Mouse (Mus musculus) cerebellum, adult 8-10 months (tissue): ENCODE data around the gene Egr2.

ENCODE experiments used
- DNase-seq: peaks from one replicate; pipeline ENCODE4 v3.0.0; 2022

The Egr2 gene

DNA sequence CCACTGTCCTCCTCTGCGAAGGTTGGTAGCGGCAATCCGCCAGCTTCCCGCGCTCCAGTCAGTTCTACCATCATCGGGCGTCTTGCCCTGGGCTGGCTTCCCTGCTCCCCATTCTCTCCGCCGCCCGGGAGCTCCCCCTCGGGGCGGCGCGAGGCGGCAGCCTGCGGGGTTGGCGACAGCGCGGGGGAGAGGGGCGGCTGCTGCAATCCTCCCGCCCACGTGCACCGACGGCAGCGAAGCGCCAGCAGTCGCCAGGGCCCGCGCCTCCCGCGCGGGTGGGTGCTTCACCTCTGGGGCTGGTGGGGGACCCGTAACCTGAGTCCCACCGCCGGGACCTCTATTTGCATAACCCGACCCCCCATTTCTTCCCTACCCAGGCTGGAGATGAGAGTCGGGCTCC is at the start of gene Egr2:
Gene Egr2 (plus strand): TSS at position 220 of the 400 bp plus-strand sequence.
- no peak for DNase-seq

DNA sequence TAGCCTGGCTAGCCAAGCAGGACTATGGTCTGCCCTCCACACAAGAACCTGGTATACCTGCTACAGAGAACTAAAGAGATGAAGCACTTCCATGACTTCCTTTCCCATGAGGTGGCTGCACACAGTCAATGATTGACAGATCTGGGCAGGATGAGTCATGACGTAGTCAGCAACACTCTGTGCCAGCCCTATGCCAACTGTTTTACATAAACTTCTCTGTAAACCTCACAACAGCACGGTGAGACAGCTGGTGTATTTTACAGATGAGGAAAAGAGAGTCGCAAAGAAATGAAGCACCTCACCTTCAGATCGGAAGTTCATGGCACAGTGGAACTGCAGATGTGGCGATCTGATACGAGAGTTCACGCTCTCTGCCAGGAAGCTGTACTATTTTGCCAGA is 47.8 kb upstream of the Egr2 start:
- no peak for DNase-seq

DNA sequence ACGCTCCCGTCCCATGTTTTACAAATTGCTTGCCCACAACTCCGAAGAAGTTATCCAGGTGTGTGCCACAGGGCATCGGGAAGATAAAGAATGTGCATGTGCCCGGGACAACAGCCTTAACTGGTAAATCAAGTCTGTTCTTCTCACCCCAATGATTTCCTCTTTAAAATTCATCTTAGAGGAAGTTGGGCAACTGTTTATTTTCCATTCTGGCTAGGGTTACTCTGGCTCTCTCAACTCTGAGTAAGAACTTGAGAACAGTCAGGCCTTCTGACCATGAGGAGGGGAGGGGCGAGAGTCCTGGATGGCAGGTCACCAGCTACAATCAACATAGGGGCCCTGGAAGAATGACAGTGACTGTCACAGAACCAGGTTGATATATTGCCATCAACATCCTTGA is 45.4 kb upstream of the Egr2 start:
- DNase-seq: no peak

DNA sequence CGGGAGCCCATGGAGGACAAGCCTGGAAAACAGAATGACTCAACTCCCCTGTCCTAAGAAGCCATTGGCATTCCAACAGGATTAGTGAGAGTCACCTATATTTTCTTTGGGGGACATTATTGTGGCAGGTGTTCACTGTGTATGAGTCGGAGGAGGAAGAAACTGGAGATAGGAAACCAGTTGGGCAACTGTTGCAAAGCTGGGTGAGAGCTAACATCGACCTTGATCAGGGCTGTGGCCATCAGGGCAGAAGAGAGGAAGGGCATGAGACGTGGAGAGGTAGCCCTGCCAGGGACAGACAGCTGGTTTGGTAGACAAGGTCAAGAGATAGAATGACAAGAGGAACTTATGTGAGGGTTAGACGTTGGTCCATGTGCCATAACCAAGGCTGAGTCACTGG is 44.6 kb upstream of the Egr2 start:
- DNase-seq: no peak

DNA sequence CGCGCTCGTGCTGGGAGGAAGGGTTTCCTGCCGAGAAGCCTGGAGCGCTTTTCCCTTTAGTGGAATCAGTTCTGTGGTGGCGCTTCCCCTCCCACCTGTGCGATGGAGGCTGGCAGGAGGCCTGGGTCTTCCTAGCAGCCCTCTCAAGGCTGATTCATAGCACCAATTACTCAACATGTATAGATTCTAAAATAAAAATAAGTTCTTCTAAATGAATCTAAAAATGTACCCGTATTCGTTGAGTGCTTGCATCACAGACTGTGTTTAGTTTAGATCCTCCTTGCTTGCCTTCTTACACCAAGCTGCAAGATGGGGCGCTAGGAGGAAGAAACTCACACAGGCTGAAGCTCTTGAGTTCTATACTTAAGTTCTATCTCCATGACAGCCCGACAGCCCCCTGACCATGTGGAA is 43.1 kb upstream of the Egr2 start:
- no peak for DNase-seq

DNA sequence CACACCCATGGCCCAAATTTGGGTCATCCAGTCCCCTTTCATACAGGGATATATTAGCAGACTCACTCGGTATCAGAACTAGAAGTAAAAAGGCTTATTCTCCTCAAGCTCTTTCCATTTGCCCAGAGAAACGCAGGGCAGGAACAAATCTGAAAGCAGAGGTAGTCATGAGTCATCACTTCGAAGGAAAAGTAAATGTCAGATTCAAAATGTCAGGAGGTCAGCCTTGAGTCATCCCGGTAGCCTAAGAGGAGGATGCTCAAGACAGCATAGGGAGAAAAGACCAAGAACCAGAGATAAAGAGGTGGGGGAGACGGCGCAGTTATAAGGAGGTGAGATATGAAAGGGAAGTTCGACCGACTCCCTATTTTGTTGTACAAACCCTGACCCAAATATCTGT is 41.7 kb upstream of the Egr2 start:
- DNase-seq: no peak

DNA sequence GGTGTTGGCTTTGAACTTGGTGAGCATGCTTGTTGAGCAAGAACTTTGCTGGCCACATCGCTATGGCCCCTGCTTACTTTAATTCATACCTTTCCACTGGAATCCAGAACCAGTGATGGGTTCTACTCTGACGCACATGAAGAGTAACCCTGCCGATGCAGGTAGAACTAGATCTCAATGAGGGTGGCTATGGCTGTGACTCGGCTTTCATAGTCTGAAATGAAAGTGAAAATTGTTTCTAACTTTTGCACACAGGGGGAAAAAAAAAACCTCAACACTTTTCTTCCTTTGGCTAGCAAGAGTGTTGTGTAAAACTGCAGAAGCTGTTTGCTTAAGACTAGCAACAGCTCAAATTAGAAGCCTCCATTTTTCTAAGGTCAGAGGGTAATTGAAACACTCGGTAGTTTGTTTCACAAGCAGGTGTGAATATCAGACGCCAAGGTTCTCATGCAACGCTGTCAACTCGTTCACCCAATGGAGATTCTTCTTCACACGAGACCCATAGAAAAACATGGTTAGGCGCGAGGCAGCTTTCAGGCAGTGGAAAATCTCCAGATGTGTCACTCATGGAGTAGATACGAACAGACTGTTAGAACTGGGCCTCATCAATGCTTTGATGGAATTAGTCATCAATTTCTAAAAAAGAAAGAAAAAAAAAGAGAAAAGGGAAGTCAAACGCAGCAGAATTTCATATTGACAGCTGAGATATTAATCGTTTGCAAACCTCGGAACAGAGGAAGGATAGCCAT is 38.0 kb upstream of the Egr2 start:
- no peak for DNase-seq

DNA sequence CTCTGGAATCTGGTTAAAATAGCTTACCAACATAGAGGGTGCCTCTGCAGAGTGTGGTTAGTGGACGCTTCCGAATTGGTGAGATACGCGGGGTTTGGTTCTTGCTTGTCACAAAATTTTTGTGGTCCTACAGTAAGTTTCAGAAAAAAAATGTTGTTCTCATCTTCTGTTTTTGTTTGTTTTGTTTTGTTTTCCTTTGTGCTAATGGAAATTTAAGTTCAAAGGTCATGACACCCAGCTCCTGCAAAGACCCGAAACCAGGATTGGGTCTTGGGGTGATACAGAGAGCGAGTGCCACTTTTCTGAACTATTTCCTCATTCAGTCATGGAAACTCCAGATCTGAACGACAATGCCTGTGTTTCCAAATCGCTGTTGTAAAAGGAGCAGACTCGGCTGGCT is 37.3 kb upstream of the Egr2 start:
- DNase-seq: no peak

DNA sequence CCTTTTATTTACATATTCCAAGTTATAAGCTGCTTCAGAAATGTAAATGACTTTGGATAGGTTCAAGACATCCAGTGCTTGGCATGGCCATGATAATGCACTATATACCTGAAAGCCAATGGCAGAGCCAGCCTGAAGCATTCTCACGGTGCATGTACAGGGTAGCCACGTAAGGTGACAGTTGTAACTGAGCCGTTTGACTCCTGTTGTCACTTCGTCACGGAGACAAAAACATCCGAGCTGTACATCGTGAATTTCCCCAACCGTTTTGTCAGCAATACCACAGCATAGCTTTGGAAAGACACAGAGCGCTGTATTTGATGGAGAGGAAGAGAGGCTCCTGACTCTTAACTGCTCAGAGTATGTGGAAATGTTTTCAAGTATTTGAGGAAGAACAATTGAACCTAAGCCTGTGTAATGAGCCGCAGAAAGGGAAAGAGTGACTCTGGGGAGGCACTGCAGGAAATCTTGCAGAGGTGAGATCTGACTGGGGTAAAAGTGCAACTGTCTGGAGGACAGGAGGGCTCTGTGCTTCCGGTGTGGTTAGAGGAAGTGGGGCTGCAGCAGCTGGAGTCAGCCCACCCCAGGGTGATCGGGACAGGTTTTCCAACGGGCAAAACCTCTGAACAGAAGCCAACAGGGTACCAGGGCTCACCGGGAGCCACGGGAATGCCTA is 31.8 kb upstream of the Egr2 start:
- no peak for DNase-seq

DNA sequence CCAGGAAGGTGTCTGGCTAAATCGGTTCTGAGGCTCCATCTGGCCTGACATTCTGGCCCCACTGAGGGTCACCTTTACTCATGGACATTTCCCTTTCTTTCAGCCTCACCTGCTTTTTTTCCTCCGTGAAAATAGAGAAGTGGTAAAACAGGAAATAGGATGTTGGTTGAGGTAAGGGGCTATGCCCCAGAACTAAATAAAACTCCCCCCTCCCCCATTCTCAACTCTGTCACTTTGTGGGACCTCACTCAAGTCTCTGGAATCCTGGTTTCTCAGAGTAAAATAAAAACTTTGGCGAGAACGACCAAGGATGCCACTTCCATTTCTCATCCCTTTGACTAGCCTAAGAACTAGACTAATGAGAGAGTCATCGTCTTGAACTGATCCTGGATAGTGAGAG is 31.2 kb upstream of the Egr2 start:
- DNase-seq: no peak

DNA sequence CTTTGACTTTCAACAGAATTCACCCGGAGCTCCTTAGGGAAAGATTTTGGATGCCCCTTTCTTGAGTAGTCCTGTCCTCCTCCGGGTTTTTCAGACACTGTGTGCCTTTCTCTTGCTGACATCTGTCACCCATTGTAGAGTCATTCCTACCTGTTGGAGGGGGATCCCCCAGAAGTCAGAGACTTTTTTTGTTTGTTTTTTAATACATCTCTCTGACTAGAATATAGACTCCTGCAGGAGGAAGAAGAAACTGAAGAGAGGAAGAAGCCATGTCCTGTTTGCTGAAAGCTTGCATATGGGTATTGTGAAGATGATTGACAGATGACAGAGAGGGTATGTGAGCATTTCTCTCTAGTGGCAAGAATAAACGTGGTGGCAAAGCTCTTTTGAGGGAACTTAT is 30.0 kb upstream of the Egr2 start:
- no peak for DNase-seq

DNA sequence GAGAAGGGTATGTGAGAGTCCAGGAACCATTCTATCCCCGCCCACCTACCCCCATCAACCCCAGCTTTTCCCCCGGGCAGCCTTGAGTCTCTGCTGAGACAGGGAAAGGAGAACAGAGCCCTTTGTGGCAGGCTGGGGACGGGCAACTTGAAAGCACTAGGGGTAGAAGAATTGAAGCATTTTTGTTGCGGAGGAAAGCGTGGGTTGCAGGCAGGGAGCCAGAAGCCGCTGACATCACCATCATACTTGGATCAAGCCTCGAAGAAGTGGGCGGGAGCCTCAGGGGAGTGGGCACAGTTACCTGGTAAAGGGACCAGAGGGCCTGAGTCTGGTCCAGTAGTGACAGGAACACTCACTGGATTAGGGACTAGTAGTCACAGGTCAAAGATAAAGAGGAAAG is 23.1 kb upstream of the Egr2 start:
- no peak for DNase-seq

DNA sequence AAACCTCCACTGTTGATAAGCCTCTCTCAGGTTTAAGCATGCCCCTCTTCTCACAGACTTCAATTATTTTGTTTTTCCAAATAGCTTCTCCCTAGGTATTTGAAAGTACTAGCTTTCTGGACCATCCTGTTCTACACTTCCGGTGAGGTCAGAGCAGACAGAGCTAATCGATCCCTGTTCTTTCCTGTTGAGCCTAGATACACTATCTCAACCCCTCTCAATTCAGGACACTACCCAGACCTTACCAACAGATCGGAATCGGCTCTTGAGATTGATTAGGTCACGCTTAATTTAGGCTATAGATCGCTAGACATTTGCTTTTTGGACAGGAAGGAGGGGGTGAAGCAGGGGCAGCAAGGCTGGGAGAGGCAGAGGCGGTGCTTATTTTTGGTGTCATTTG is 22.4 kb upstream of the Egr2 start:
- DNase-seq: no peak

DNA sequence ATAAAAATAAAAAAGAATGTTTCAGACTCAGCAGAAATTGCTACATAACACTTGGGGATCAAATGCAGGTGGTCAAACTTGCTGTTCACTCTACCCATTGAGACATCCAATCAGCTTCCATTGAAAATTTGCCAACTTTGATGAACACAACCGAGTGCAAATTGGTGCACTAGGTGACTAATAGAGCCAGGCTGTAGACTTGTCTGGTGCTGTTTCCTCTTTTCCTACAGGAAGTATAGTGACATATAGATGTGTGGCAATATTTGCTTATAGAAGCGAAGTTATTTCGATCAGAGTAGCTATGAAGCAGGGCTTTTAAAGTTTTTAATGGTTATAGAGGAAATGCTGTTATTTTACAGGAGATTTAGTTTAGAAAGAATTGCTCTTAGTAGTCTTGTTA is 16.5 kb upstream of the Egr2 start:
- DNase-seq: no peak

DNA sequence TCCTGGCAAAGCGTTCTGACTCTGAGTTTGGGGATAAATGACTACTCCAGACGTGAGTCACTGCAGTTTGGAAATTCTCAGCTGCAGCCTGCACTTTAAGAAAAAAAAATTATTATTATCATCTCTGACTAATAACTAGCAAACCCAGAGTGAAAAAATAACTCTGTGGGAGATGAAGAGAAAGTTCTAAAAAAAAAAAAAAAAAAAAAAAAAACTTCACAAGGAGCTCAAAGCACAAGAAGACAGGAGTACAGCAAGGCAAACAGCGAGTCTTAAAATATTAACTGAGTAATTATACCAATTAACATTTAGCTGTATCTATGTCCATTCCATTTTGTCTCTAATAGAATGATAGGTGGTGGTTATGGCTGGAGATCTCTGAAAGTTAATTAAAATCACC is 11.1 kb upstream of the Egr2 start:
- DNase-seq: no peak

DNA sequence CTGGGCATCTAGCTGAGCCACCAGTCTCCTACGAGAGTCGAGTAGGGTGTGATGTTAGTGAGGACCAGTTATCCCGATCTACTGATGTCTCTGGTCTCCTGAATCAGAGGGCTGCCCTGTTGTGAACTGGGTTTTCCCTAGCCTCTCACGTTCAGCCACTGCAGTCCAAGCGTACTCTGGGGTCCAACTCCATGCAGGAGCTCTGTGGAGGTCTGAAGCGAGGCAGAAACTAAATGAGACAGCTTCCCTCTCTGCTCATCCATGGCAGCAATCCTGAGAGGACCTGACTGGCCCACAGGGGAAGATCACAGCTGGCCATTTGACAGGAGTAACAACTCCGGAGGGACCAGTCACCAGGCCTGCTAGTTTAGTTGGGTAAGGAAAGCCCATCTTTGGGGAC is 10.6 kb upstream of the Egr2 start:
- no peak for DNase-seq

DNA sequence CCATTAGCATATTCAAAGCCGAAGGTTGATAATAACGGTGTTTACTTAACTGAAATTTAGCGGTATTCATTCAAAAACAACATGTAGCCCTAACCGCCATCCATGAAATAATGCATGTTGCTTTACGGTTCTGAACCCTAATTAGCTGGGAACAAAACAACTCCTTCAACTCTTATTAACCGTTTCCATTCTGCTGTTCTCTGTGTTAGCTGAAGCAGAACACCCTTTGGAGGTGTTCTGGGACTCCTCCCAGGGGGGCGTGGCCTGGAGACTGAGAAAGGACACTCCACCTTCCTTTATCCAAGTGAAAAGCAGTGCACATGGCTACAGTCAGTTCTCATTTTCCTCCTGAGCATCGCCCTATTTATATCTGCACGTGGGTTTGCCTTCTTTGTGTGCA is 8.8 kb upstream of the Egr2 start:
- DNase-seq: no peak

DNA sequence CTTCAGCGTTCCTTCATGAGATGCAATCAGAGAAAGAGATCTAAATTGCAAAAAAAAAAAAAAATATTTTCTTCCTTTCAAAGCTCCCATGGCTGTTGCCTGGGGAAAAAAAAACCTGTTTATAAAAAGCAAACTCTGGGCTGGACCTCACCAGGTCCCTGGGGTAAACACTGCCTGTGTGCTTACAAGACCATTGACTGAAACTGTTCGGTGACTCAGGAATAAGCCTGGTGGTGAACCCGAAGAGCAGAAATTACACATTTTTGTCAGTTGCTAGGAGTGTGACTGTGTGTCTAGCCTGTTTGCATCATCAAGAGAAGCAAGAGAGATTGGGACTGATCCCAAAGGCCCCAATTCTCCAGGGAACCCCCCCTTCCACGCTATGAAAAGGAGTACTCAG is 5.5 kb upstream of the Egr2 start:
- no peak for DNase-seq

DNA sequence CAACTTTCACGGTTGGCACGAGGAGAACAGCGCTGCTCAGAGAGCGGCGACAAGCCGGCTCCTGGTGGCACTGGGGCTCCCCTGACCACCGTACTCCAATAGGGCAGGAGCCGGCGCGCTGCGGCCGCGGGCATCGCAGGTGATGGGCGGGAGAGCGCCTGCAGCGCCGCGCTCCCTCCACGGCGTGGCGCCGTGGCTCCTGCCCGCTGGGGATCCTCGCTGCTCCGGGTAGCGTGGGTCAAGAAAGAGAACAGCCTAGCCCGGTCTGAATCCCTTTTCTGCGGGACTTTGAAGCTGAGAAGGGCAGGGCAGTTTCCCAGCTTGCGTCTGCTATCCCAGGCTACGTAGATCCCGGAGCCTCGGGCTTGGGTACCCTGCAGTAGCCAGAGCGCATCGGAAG is 697 bp downstream of the Egr2 start:
- peak; percentile 52 for DNase-seq

DNA sequence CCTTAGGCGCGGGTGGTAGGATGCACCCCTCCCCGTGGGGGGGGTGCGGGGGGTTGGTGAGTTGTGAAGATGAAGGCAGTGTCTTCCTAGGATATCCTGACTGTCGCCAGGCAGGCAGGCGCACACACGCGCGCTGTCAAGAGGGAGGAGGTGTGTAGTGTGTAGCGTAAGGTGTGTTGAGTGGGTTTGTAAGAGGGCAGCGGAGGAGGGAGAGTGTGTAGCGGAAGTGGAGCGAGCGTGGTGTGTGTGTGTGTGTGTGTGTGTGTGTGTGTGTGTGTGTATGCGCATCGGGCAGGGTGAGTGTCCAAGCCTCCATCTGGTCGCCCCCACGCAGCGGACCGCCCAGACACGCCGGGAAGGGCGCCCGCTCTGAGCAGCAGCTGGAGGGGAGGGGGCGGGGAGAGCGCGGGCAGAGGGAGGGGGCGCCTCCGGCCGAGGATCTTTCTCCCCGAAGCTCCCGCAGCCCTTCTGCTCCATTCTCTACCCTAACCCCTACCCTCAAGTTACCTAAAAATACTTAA is 1.4 kb downstream of the Egr2 start:
- DNase-seq: no peak

DNA sequence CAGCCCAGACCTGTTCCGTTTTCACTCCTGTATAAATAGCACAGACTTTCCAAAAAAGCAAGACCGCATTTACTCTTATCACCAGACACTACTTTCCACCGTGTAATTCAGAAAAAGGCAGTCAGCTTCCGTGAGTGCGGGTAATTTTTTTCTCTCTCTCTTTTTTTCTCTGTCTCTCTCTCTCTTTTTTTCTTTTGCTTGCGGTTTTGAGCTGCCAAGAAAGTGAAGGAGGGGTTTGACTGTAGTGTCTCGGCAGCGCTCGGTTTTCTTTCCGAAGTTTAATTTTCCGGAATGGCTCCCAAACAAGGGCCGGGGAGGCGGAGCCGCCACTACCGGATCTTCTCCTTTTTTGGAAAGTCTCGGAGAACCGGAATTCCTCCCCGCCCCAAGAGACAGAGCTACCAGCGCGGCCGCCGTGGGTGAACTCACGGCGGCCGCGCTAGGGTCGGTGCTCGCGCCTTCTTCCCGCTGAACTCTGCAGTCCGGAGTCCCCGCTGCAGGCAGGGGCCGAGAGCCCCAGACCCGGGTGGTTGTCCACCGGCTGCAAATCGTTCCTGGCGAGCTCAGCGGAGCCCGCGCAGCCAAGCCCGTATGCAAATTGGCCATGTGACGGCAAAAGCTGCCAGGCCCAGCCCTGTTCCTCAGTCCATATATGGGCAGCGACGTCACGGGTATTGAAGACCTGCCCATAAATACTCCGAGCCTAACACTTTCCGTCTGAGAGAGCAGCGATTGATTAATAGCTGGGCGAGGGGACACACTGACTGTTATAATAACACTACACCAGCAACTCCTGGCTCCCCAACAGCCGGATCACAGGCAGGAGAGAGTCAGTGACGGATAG is 2.1 kb downstream of the Egr2 start:
- peak; percentile 76 for DNase-seq

DNA sequence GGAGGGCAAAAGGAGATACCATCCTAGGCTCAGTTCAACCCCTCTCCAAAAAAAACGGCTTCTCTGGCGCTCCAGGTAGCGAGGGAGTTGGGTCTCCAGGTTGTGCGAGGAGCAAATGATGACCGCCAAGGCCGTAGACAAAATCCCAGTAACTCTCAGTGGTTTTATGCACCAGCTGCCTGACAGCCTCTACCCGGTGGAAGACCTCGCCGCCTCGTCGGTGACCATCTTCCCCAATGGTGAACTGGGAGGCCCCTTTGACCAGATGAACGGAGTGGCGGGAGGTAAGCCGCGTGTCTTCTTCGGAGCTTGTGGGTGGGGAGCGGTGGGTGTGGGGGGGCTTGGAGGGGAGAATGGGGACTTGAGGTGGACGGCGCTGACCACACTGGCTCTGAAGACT is 2.8 kb downstream of the Egr2 start:
- no peak for DNase-seq

DNA sequence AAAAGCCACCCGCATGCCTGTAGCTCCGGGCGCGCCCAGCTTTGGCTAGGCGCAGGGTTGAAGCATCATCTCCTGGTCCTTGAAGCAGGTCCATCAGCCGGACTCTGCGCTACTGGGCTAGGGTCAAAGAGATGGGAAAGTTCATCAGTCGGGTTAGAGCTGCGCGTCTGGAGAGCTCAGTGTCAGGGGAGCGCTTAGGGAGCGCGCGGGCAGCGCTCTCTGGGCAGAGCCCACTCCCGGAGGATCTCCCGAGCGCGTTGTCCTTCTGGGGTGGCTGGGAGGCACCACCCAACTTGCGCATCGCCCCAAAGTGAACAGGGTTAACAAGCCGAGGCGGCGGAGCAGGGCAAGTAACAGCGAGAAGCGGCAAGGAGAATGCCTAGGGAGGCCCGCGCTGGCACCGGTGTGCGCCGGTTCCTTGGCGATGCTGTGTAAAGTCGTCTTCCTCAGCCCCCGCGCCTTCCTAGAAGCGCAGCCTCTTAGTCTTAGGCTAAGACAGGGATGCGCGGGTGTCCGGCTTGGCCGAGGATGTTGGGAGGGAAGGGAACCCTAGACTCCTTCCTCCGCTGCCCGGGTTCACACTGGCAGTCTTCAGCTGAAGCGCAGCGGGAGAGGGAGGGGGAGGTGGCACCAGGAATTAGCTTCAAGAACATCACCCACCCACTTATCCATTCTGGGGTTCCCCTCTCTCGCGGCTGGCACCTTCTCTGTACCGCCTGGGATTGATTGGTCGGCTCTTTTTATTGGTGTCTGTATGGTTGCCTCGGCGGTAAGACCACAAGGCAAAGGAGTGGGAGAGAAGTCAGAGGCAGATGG is 3.5 kb downstream of the Egr2 start:
- DNase-seq: peak; percentile 14
